18 mouse cellular contexts compared by ENCODE assay signal in genomic region chr10:92257815-92258214, GRCm38 (mm10).
"Had no signal": no experiment of that assay in that cellular context is flagged by ENCODE, and none has a peak within 500 bp of the region (broad histone marks: within the 10 kb centered on the region; RNA-seq: fewer than 3 reads in every experiment).

No protein-coding gene starts in this region.

- H3K27ac ChIP-seq: midbrain, embryonic 10.5 days; midbrain, embryonic 13.5 days; neural tube, embryonic 13.5 days; neural tube, embryonic 15.5 days had no signal

- H3K9me3 ChIP-seq: midbrain, embryonic 10.5 days; midbrain, embryonic 13.5 days; neural tube, embryonic 13.5 days; neural tube, embryonic 15.5 days had no signal

- H3K4me3 ChIP-seq: midbrain, embryonic 10.5 days; midbrain, embryonic 13.5 days; myocyte; neural tube, embryonic 13.5 days; neural tube, embryonic 15.5 days had no signal

- ATAC-seq: midbrain, embryonic 13.5 days; midbrain, embryonic 16.5 days had no signal

- DNase-seq: lung, adult 18-20 months; lung, embryonic 14.5 days; lung, postnatal 10 days; lung, postnatal 4 days; retina, postnatal 1 day; right cerebral cortex, adult 18-20 months; right cerebral cortex, postnatal 25 days; right cerebral cortex, postnatal 4 days; spleen, adult 18-20 months; thymus, adult 18-20 months; thymus, postnatal 14 days; thymus, postnatal 36 days had no signal

- H3K27me3 ChIP-seq: midbrain, embryonic 13.5 days; neural tube, embryonic 13.5 days; neural tube, embryonic 15.5 days had no signal

- H3K9ac ChIP-seq: lung, embryonic 14.5 days; midbrain, embryonic 13.5 days; neural tube, embryonic 13.5 days; neural tube, embryonic 15.5 days had no signal

- H3K36me3 ChIP-seq: midbrain, embryonic 10.5 days; midbrain, embryonic 13.5 days; neural tube, embryonic 13.5 days; neural tube, embryonic 15.5 days had no signal

- H3K4me1 ChIP-seq: midbrain, embryonic 13.5 days; neural tube, embryonic 13.5 days; neural tube, embryonic 15.5 days had no signal

- H3K4me2 ChIP-seq: lung, embryonic 14.5 days; midbrain, embryonic 13.5 days; neural tube, embryonic 13.5 days; neural tube, embryonic 15.5 days had no signal
